Mouse (Mus musculus): ENCODE results near the gene Lrmda.

DNA sequence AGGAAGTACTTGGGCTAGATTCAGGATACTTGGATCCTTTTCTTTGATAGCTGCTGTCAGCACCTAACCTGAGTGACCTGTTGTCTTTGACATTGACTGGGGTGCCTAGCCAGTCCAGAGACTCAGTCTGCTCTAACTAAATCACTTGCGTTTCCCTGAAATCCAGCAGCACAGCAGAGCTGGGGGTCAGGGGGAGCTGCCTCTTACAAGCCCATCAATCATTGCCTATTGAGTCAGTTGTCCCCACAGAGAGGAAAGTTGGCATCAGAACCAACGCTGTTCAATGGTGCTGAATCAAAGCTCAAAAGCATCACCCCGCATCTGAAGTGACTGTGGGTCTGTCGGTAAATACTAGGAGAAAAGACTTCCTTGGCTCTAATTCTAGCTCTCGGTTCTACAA is 725.2 kb downstream of the Lrmda start:
- TF ChIP-seq CTCF (IDR thresholded peaks at IDR 0.05; ENCODE audit: borderline replicate concordance, insufficient read depth, low read length) (no peak), POLR2A (IDR thresholded peaks at IDR 0.05; ENCODE audit: low read depth, low read length) (no peak)
